Mouse (Mus musculus) gastrocnemius, postnatal 25 days (tissue): ENCODE measurements around the gene Synj2bp. TPM values are rescaled to one million over a fixed set of nuclear protein-coding genes. Genes with fewer than 3 reads are reported as not detected.
"Not testable (repeated sequence)": the region's sequence is repeated elsewhere in the genome, so short reads cannot be mapped to it uniquely, and the experiment has no call there.

ENCODE experiments used
- DNase-seq: peaks from one replicate; pipeline ENCODE4 v3.0.0; 2022
- long read RNA-seq, 2 experiments: library from polyadenylated mRNA; stranded (forward); transcript quantifications; one replicate each; pipeline ENCODE4 v2.0.0; 2021
- total RNA-seq, 2 experiments: library from RNA; stranded (reverse); gene quantifications; 1 replicate in 1 of 2; 2 replicates in 1 of 2; pipeline ENCODE4 v1.2.3; 2021

Synj2bp gene
- total RNA-seq: 10 to 100 TPM; 31.3 to 40.4 TPM
- long read RNA-seq, experiment 1, full-length matches to known transcripts: 28 of 67 reads
- long read RNA-seq, experiment 1, partial matches to known transcripts: 3 of 67 reads
- long read RNA-seq, experiment 1, other reads (novel, unspliced or antisense): 36 of 67 reads
- long read RNA-seq, experiment 2, full-length matches to known transcripts: 29 of 56 reads
- long read RNA-seq, experiment 2, partial matches to known transcripts: 26 of 56 reads
- long read RNA-seq, experiment 2, other reads (novel, unspliced or antisense): 1 of 56 reads

GRCm38 (mm10) chr12:81532316-81533028 is at the start of gene Synj2bp, which contains the start of gene Gm20498:
Gene Synj2bp, minus strand, starts transcription at chr12:81532911.
Gene Gm20498, minus strand, starts transcription at chr12:81532905.
- DNase-seq: peak; percentile 73

DNA sequence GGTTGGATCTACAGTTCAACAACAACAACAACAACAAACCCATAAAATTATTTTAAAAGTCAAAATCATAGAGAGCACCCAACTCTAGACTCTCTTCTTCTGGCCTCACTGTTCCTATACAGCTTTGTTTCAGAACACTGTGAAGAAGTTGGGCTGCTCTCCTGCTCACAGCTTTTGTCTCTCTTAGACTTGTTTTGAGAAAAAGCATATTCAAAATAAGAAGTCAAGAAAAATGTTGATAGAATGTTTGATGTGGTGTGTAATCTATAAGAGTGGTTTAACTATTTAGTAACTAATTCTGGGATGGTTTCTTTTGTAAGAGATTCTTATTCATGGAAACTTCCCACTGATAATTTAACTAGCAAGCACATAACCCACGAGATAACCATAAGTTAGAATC is 35.7 kb upstream of the Synj2bp start, which contains the start of gene Adam21:
Gene Adam21, minus strand, starts transcription at position 101 of the 400 bp plus-strand sequence.
- no peak for DNase-seq

DNA sequence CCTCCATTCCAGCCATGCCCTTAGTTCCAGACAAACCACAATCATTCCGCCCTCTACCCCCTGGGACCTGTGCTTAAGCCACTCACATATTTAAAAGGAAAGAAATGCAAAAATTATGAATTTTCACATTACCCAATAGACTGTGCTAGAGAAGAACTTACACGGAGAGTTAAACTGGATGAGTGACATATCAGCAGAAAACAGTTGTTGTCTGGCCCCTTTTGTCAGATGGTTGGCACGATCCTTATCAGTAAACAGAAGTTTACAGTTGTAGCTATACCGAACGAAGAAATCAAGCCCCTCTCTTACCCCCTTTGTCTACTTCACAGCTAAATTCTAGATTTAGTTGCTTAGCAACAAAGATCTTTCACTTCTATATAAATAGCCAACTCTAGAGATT is 35.2 kb upstream of the Synj2bp start:
- DNase-seq: no peak

GRCm38 (mm10) chr12:81564173-81564572 is 31.5 kb upstream of the Synj2bp start:
- no peak for DNase-seq

DNA sequence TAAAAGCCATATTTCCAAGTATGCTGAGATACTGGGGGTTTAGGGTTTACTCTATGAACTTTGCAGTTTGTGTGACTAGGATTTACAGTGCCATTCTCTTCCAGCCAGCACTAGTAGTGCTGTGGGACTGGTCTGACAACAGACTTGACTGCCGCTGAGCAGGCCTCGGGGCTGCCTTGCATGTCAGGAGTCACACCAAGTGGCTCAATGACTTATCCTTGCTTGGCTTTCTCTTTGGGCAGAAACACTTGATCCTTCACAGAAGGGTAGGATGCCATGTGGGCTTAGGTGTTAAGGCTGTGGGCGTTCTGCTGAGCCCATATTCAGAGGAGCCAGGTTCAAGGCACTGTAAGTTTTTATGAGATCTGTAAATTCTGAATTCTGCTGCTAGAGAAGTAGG is 16.6 kb upstream of the Synj2bp start:
- no peak for DNase-seq

- DNase-seq: no peak
Measured at GRCm38 (mm10) chr12:81547163-81547562, 14.5 kb upstream of the Synj2bp start.

- DNase-seq: no peak
Measured at GRCm38 (mm10) chr12:81533029-81533419, 313 bp upstream of the Synj2bp start.

GRCm38 (mm10) chr12:81530587-81530986 is 2.1 kb downstream of the Synj2bp start:
- not testable (repeated sequence) for DNase-seq

DNA sequence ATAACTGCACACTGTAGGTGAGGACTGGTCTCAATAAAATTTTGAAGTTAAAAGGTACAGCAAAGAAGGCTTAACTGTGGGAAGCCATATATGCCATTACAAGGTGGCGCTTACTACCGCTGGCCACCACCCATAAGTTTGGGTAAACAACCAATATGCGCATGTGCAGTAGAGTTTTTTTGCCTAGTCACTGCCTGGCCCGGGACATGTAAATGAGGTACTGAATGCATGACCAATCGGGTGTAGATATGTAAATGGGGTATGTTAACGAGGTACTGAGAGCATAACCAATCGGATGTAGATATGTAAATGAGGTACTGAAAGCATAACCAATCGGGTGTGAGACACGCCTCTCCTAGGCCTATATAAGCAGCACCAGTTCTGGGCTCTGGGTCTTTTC is 35.8 kb downstream of the Synj2bp start:
- not testable (repeated sequence) for DNase-seq

DNA sequence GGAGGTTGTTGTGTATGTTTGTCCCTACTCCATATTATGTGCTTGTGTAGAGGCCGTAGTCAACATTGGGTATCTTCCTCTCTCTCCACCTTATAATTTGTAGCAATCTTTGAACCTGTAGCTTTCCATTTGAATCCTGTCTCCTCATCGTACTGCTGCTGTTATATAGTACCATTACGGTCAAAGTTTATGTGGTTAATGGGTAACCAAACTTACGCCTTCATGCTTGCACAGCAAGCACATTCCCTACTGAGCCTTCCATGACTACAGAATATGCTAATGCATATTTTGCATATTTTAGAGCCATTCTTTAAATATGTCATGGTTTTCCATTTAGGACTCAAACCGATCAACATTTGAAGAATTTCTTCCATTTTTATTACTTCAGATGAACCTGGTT is 42.2 kb downstream of the Synj2bp start:
- no peak for DNase-seq

- no peak for DNase-seq
Measured at GRCm38 (mm10) chr12:81485311-81485710, 47.4 kb downstream of the Synj2bp start.

DNA sequence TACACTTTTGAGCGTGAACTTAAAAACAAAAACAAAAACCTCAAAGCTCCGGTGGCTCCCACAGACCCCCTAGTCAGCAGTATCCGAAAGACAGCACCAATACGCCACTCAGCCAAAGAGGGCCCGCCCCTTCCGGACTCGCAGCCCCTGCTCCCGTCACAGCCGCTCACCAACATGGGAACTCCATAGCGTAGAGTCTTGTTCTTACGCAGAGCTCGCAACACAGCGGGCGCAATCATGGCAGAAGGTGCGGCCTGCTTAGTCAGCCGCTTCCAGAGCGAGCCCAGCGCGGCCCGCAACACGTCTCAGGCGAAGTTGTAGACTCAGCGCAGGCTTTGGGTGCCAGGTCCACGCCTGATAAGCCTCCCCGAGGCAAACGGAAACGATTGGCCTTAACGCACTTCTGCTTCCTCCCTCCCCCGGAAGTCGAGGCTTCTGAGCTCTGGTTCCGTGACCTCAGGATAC is 48.0 kb downstream of the Synj2bp start, which contains the start of gene Cox16:
Gene Cox16, minus strand, starts transcription at position 401 of the 465 bp plus-strand sequence.
- DNase-seq: peak; percentile 87

DNA sequence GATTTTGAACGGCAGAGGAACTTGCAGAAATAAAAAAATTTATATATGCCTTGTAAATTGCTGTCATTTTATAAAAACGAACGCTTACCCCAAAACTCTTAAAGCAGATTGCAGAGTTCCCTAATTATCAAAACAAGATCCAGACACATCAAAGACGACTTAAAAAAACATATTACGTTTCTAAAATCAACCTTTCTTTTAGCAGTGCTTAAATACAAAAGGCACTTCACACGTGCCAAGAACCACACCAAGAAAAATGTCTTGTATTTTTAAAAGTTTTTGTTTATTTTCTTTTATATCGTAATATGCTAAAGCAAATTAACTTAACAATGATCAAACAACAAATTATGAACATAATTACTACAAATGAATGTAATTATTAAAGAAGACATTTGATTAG is 48.5 kb downstream of the Synj2bp start:
- DNase-seq: no peak

GRCm38 (mm10) chr12:81483656-81484055 is 49.1 kb downstream of the Synj2bp start:
- no peak for DNase-seq

- not testable (repeated sequence) for DNase-seq
Measured at GRCm38 (mm10) chr12:81459051-81459450, 73.7 kb downstream of the Synj2bp start.

Other genes with a start within 250 kb of the Synj2bp start
- gene Slc8a3, start 199.7 kb downstream of the Synj2bp start, total RNA-seq: 10 to 100 TPM; 14.3 to 24.0 TPM
- gene Gm4787, start 153.4 kb downstream of the Synj2bp start, total RNA-seq: under 1 TPM; 0.77 to 0.94 TPM
- gene Adam4, start 111.0 kb downstream of the Synj2bp start, total RNA-seq: 1 to 10 TPM in 1 of 2 experiments, under 1 TPM in 1; 0.79 to 1.4 TPM
- gene Cox16, start 47.8 kb downstream of the Synj2bp start, total RNA-seq: 10 to 100 TPM; 74.9 to 75.6 TPM
- 10 to 100 TPM; 34.2 to 37.1 TPM for gene Gm20498, start within 50 bp of the Synj2bp start, total RNA-seq
- not detected for gene Adam21, start 35.6 kb upstream of the Synj2bp start, total RNA-seq
- gene Med6, start 62.1 kb upstream of the Synj2bp start, total RNA-seq: 10 to 100 TPM in 1 of 2 experiments, 1 to 10 TPM in 1; 9.9 to 12.8 TPM
- gene Ttc9, start 98.3 kb upstream of the Synj2bp start, total RNA-seq: 10 to 100 TPM in 1 of 2 experiments, 1 to 10 TPM in 1; 8.4 to 14.1 TPM
- gene Map3k9, start 248.3 kb upstream of the Synj2bp start, total RNA-seq: under 1 TPM; 0.08 to 0.13 TPM